Mouse (Mus musculus): ENCODE data around the gene 5430419D17Rik.

Gene 5430419D17Rik

GRCm38 (mm10) chr7:131174121-131174520 is at the start of gene 5430419D17Rik:
Gene 5430419D17Rik (plus strand): TSS chr7:131174402.
- no peak for DNase-seq (ENCODE audit: low spot score in 2 of 2)

- DNase-seq (ENCODE audit: low spot score in 2 of 2), result no peak
Observed at GRCm38 (mm10) chr7:131130021-131130420, 44.2 kb upstream of the 5430419D17Rik start.

- DNase-seq (ENCODE audit: low spot score in 2 of 2), result no peak
Observed at GRCm38 (mm10) chr7:131133181-131133580, 41.0 kb upstream of the 5430419D17Rik start.

GRCm38 (mm10) chr7:131146214-131146613 is 28.0 kb upstream of the 5430419D17Rik start, which contains the start of gene 4933402N03Rik:
Gene 4933402N03Rik (minus strand): TSS chr7:131146314.
- DNase-seq (ENCODE audit: low spot score in 2 of 2), result no peak

GRCm38 (mm10) chr7:131150179-131150578 is 24.0 kb upstream of the 5430419D17Rik start:
- DNase-seq (ENCODE audit: low spot score in 2 of 2), result no peak

- no peak for DNase-seq (ENCODE audit: low spot score in 2 of 2)
Observed at GRCm38 (mm10) chr7:131153044-131153443, 21.2 kb upstream of the 5430419D17Rik start.

GRCm38 (mm10) chr7:131162251-131162650 is 12.0 kb upstream of the 5430419D17Rik start:
- DNase-seq (ENCODE audit: low spot score in 2 of 2), result no peak

- no peak for DNase-seq (ENCODE audit: low spot score in 2 of 2)
Observed at GRCm38 (mm10) chr7:131167771-131168170, 6.4 kb upstream of the 5430419D17Rik start.

GRCm38 (mm10) chr7:131169099-131169498 is 5.1 kb upstream of the 5430419D17Rik start:
- DNase-seq (ENCODE audit: low spot score in 2 of 2), result no peak

GRCm38 (mm10) chr7:131182685-131183084 is 8.5 kb downstream of the 5430419D17Rik start:
- peak in 1 of 2 experiments; percentile 7 for DNase-seq (ENCODE audit: low spot score in 2 of 2)

GRCm38 (mm10) chr7:131184339-131184738 is 10.1 kb downstream of the 5430419D17Rik start:
- no peak for DNase-seq (ENCODE audit: low spot score in 2 of 2)

GRCm38 (mm10) chr7:131187047-131187446 is 12.8 kb downstream of the 5430419D17Rik start:
- DNase-seq (ENCODE audit: low spot score in 2 of 2), result peak; percentile 5 to 25

- DNase-seq (ENCODE audit: low spot score in 2 of 2), result no peak
Observed at GRCm38 (mm10) chr7:131187996-131188395, 13.8 kb downstream of the 5430419D17Rik start.

- DNase-seq (ENCODE audit: low spot score in 2 of 2), result no peak
Observed at GRCm38 (mm10) chr7:131223086-131223485, 48.9 kb downstream of the 5430419D17Rik start.

- no peak for DNase-seq (ENCODE audit: low spot score in 2 of 2)
Observed at GRCm38 (mm10) chr7:131236091-131236490, 61.9 kb downstream of the 5430419D17Rik start.

- DNase-seq (ENCODE audit: low spot score in 2 of 2), result no peak
Observed at GRCm38 (mm10) chr7:131244993-131245392, 70.8 kb downstream of the 5430419D17Rik start.

GRCm38 (mm10) chr7:131256841-131257240 is 82.6 kb downstream of the 5430419D17Rik start:
- no peak for DNase-seq (ENCODE audit: low spot score in 2 of 2)

GRCm38 (mm10) chr7:131257309-131257708 is 83.1 kb downstream of the 5430419D17Rik start:
- DNase-seq (ENCODE audit: low spot score in 2 of 2), result no peak

GRCm38 (mm10) chr7:131260946-131261345 is 86.7 kb downstream of the 5430419D17Rik start:
- DNase-seq (ENCODE audit: low spot score in 2 of 2), result peak in 1 of 2 experiments; percentile 5

GRCm38 (mm10) chr7:131264251-131264650 is 90.0 kb downstream of the 5430419D17Rik start:
- DNase-seq (ENCODE audit: low spot score in 2 of 2), result no peak

GRCm38 (mm10) chr7:131265851-131266250 is 91.6 kb downstream of the 5430419D17Rik start:
- no peak for DNase-seq (ENCODE audit: low spot score in 2 of 2)

- no peak for DNase-seq (ENCODE audit: low spot score in 2 of 2)
Observed at GRCm38 (mm10) chr7:131297151-131297550, 122.9 kb downstream of the 5430419D17Rik start.

GRCm38 (mm10) chr7:131303340-131303739 is 129.1 kb downstream of the 5430419D17Rik start:
- no peak for DNase-seq (ENCODE audit: low spot score in 2 of 2)

GRCm38 (mm10) chr7:131306733-131307132 is 132.5 kb downstream of the 5430419D17Rik start:
- no peak for DNase-seq (ENCODE audit: low spot score in 2 of 2)

Measured in frontal cortex, postnatal 25 days (tissue).